Mouse (Mus musculus): Measurements from ENCODE around the gene Grpel1. TPM values are rescaled to one million over a fixed set of nuclear protein-coding genes. Genes with fewer than 3 reads are reported as not detected.

Gene Grpel1
- polyA plus RNA-seq, 1 experiment from 2014 or later: 48.5 TPM

GRCm38 (mm10) chr5:36463391-36463790, 1.4 kb upstream of the Grpel1 start:
- no peaks in the 10 kb centered on the region for H3K9me3 ChIP-seq
- WGBS: 4% methylated on average over 5 of the region's 5 CpGs
- H3K4me2 ChIP-seq: no peak overlapping the region
- H3K27ac ChIP-seq: no peak overlapping the region
- no peak overlapping the region for H3K9ac ChIP-seq
- ATAC-seq (ENCODE audit: low FRiP score): no peak
- H3K36me3 ChIP-seq (replicated peaks): no peaks in the 10 kb centered on the region; the same call in 1 of the 2 replicates
- no peak overlapping the region for H3K4me3 ChIP-seq (replicated peaks)
- H3K4me1 ChIP-seq: peaks cover 29% of the 10 kb centered on the region
- peaks cover 28% of the 10 kb centered on the region for H3K27me3 ChIP-seq

GRCm38 (mm10) chr5:36465889-36466288, 1.1 kb downstream of the Grpel1 start:
- WGBS: 33% methylated on average over 8 of the region's 8 CpGs
- Histone ChIP-seq H3K4me1 (peaks cover 29% of the 10 kb centered on the region), H3K4me2 (peak overlapping the region; percentile 99), H3K27me3 (peaks cover 14% of the 10 kb centered on the region), H3K9me3 (no peaks in the 10 kb centered on the region), H3K4me3 (replicated peaks) (peak overlapping the region; percentile 95), H3K9ac (peak overlapping the region; percentile 80), H3K36me3 (replicated peaks) (peaks cover 18% of the 10 kb centered on the region), H3K27ac (no peak overlapping the region)
- ATAC-seq (ENCODE audit: low FRiP score): no peak

GRCm38 (mm10) chr5:36471206-36471605, 6.4 kb downstream of the Grpel1 start:
- no peak overlapping the region for H3K4me2 ChIP-seq
- H3K9ac ChIP-seq: no peak overlapping the region
- no peak overlapping the region for H3K27ac ChIP-seq
- H3K9me3 ChIP-seq: no peaks in the 10 kb centered on the region
- no peaks in the 10 kb centered on the region for H3K27me3 ChIP-seq
- H3K4me1 ChIP-seq: peaks cover 3% of the 10 kb centered on the region
- 94% methylated on average over 8 of the region's 8 CpGs for WGBS
- no peak overlapping the region for H3K4me3 ChIP-seq (replicated peaks)
- ATAC-seq (ENCODE audit: low FRiP score): no peak
- peaks cover 58% of the 10 kb centered on the region for H3K36me3 ChIP-seq (replicated peaks)

- WGBS: 89% methylated on average over 4 of the region's 4 CpGs
- H3K9ac ChIP-seq: no peak overlapping the region
- H3K27me3 ChIP-seq: no peaks in the 10 kb centered on the region
- H3K36me3 ChIP-seq (replicated peaks): peaks cover 64% of the 10 kb centered on the region
- H3K4me2 ChIP-seq: no peak overlapping the region
- H3K4me3 ChIP-seq (replicated peaks): no peak overlapping the region
- ATAC-seq (ENCODE audit: low FRiP score): no peak
- no peak overlapping the region for H3K27ac ChIP-seq
- H3K9me3 ChIP-seq: no peaks in the 10 kb centered on the region
- no peaks in the 10 kb centered on the region for H3K4me1 ChIP-seq
Measured at GRCm38 (mm10) chr5:36472876-36473655, 8.3 kb downstream of the Grpel1 start.

GRCm38 (mm10) chr5:36474283-36474682, 9.5 kb downstream of the Grpel1 start:
- Histone ChIP-seq H3K9ac (no peak overlapping the region), H3K4me3 (replicated peaks) (no peak overlapping the region), H3K27me3 (no peaks in the 10 kb centered on the region), H3K4me1 (no peaks in the 10 kb centered on the region), H3K4me2 (no peak overlapping the region), H3K36me3 (replicated peaks) (peaks cover 62% of the 10 kb centered on the region), H3K9me3 (no peaks in the 10 kb centered on the region), H3K27ac (no peak overlapping the region)
- WGBS: 87% methylated on average over 5 of the region's 5 CpGs
- ATAC-seq (ENCODE audit: low FRiP score): no peak

- Histone ChIP-seq H3K9me3 (no peaks in the 10 kb centered on the region), H3K4me2 (no peak overlapping the region), H3K36me3 (replicated peaks) (peaks cover 42% of the 10 kb centered on the region), H3K9ac (no peak overlapping the region), H3K27me3 (no peaks in the 10 kb centered on the region), H3K4me3 (replicated peaks) (no peak overlapping the region), H3K4me1 (peaks cover 20% of the 10 kb centered on the region), H3K27ac (no peak overlapping the region)
- WGBS: 87% methylated on average over 3 of the region's 3 CpGs
- no peak for ATAC-seq (ENCODE audit: low FRiP score)
Measured at GRCm38 (mm10) chr5:36477486-36477885, 12.7 kb downstream of the Grpel1 start.

- Histone ChIP-seq H3K36me3 (replicated peaks) (peaks cover 32% of the 10 kb centered on the region), H3K9ac (no peak overlapping the region), H3K27me3 (no peaks in the 10 kb centered on the region), H3K4me1 (peaks cover 29% of the 10 kb centered on the region), H3K4me3 (replicated peaks) (no peak overlapping the region), H3K4me2 (no peak overlapping the region), H3K27ac (no peak overlapping the region), H3K9me3 (no peaks in the 10 kb centered on the region)
- ATAC-seq (ENCODE audit: low FRiP score): no peak
- WGBS: 89% methylated on average over 6 of the region's 6 CpGs
Measured at GRCm38 (mm10) chr5:36478540-36479420, 14.0 kb downstream of the Grpel1 start.

GRCm38 (mm10) chr5:36479735-36480134, 14.9 kb downstream of the Grpel1 start:
- Histone ChIP-seq H3K27ac (no peak overlapping the region), H3K4me3 (replicated peaks) (no peak overlapping the region), H3K9me3 (no peaks in the 10 kb centered on the region), H3K9ac (no peak overlapping the region), H3K27me3 (no peaks in the 10 kb centered on the region), H3K4me2 (no peak overlapping the region), H3K36me3 (replicated peaks) (peaks cover 25% of the 10 kb centered on the region), H3K4me1 (peaks cover 31% of the 10 kb centered on the region)
- no peak for ATAC-seq (ENCODE audit: low FRiP score)
- 86% methylated on average over 2 of the region's 2 CpGs for WGBS

GRCm38 (mm10) chr5:36480398-36480797, 15.6 kb downstream of the Grpel1 start:
- no peak for ATAC-seq (ENCODE audit: low FRiP score)
- Histone ChIP-seq H3K36me3 (replicated peaks) (peaks cover 21% of the 10 kb centered on the region), H3K4me3 (replicated peaks) (no peak overlapping the region), H3K27me3 (peaks cover 6% of the 10 kb centered on the region; the same call in 1 of the 2 replicates), H3K9ac (no peak overlapping the region), H3K27ac (no peak overlapping the region), H3K4me2 (no peak overlapping the region), H3K4me1 (peaks cover 37% of the 10 kb centered on the region), H3K9me3 (no peaks in the 10 kb centered on the region)
- WGBS: 90% methylated on average over 4 of the region's 4 CpGs

- 63% methylated on average over 1 of the region's 1 CpGs for WGBS
- Histone ChIP-seq H3K27me3 (peaks cover 13% of the 10 kb centered on the region; the same call in 1 of the 2 replicates), H3K4me2 (no peak overlapping the region), H3K36me3 (replicated peaks) (peaks cover 19% of the 10 kb centered on the region), H3K4me3 (replicated peaks) (no peak overlapping the region), H3K4me1 (peaks cover 40% of the 10 kb centered on the region), H3K9ac (no peak overlapping the region), H3K9me3 (no peaks in the 10 kb centered on the region), H3K27ac (no peak overlapping the region)
- no peak for ATAC-seq (ENCODE audit: low FRiP score)
Measured at GRCm38 (mm10) chr5:36481114-36481513, 16.3 kb downstream of the Grpel1 start.

- 1% methylated on average over 58 of the region's 58 CpGs for WGBS
Measured at GRCm38 (mm10) chr5:36483203-36484101, 18.7 kb downstream of the Grpel1 start.

More at GRCm38 (mm10) chr5:36483203-36484101, 18.7 kb downstream of the Grpel1 start:
- H3K9ac ChIP-seq: peak overlapping the region; percentile 91
- H3K9me3 ChIP-seq: no peaks in the 10 kb centered on the region
- H3K27ac ChIP-seq: peak overlapping the region; percentile 85
- peaks cover 40% of the 10 kb centered on the region for H3K4me1 ChIP-seq
- H3K4me3 ChIP-seq (replicated peaks): peak overlapping the region; percentile 93
- peak; percentile 17 for ATAC-seq (ENCODE audit: low FRiP score)
- H3K4me2 ChIP-seq: peak overlapping the region; percentile 68
- H3K36me3 ChIP-seq (replicated peaks): peaks cover 12% of the 10 kb centered on the region; the same call in 1 of the 2 replicates
- peaks cover 13% of the 10 kb centered on the region; the same call in 1 of the 2 replicates for H3K27me3 ChIP-seq
